Mouse (Mus musculus): ENCODE data around the gene Ccdc86. TPM values are rescaled to one million over a fixed set of nuclear protein-coding genes. Genes with fewer than 3 reads are reported as not detected.

Ccdc86 gene
- total RNA-seq, 2 experiments from 2014 or later: 9.6 to 10.2 TPM

DNA sequence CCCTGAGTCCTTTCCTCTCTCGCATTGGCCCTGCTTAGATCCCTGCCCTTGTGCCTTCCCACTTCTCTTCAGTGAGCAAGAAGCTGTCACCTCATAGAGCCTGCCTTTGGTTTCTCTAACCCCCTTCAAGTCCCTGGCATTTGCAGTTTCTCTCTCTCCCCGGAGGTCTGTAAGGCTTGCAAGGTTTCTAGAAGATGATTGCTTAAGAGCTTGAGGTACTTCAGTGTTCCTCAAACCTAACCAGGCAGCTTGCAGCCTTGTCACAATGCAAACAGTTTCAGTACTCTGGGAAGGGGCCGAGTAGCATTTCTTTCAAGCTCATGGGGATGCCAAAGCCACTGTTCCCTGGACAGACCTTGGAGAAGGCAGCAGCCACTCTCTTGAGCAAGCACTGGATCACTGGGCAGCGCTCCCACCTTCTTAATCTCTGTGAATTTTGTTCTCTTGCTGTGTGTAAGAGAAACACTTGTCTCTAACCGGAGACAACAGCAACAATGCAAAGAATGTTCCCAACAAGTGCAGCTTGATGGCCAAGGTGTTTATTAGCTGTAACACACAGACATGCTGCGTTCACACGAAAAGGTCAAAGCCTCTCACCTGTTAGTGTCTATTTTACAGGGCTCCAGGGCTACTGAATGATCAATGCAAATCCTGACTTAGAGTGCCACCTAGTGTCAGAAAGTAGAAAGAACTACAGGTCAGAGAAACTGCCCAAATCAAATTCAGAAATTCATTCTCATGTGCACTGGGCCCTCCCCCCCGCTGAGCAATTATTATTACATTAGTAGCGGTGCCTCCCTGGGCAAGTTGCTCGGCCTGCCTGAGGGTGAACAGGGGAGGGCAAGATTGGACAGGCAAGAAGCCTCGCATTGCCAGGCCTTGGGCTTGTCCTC is 10.3 kb upstream of the Ccdc86 start:
- peak in 1 of 2 experiments; percentile 33 for DNase-seq (ENCODE audit: extremely low spot score in 1 of 2, low spot score in 2 of 2)
- intact Hi-C loops (cut with DNase I): no loop called here

DNA sequence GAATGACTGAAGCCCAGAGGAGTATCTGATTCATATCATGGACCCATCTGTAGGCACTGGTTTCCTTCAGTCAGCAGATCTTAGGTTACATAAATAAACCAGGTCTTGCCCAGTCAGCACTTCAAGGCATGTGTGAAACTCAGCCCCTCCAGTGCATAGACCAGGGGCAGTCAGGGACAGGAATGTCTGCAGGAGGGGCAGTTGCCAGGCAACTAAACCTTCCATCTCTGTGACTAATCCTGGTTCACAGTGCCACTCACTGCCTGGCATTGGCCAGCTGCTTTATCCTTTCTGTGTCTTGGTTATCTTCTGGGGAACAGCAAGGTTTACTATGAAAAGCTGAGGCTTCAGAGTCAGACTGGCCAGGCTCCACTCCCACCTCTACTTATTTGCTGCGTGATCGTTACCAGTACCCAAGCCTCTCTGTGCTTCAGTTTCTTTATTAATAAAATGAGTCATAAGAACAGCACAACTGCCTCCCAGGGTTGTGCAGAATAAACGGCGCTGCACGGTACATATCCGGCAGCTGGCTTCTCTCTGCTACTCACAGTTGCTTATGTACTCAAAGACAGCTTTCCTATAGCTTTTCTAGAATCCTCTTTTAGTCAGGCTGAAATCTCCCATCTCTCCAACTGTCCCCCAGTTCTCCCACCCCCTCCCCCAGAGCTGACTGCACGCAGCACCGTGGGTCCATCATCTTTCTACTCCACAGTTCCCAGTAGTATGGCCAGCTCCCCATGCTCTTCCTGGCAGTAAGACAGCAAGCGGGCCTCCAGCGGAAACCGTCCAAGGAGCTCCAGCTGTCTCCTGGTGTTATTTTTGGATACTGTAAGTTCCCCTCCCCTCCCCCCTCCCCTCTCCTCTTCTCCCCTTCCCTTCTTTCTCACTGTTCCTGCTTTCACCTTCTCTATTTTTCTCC is 3.2 kb upstream of the Ccdc86 start:
- intact Hi-C loops (cut with DNase I): no loop called here
- DNase-seq (ENCODE audit: extremely low spot score in 1 of 2, low spot score in 2 of 2): peak in 1 of 2 experiments; percentile 72

DNA sequence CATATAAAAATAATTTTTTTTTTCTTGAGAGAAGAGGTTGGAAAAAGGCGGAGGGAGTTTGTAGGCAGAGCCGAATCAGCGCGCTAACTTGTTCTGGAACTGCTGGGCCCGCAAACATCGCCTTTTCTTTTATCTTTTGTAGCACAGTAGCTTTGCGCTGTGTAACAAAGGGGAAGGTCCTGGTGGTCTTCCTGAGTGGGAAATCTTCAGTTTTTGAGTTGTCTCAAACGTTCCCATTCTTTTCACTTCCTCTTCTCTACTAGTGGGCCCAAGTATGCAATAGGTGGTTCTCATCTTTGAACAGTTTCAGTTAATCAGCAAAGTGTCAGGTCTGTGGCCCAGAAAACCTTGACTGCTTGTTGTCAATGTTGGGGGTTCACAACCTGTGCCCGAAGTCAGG is 492 bp upstream of the Ccdc86 start:
- intact Hi-C loops (cut with DNase I): loop anchor here (5.0 kb wide), 1 partner anchor 52 kb away; the partner anchor contains the start of gene Prpf19
- no peak for DNase-seq (ENCODE audit: extremely low spot score in 1 of 2, low spot score in 2 of 2)

DNA sequence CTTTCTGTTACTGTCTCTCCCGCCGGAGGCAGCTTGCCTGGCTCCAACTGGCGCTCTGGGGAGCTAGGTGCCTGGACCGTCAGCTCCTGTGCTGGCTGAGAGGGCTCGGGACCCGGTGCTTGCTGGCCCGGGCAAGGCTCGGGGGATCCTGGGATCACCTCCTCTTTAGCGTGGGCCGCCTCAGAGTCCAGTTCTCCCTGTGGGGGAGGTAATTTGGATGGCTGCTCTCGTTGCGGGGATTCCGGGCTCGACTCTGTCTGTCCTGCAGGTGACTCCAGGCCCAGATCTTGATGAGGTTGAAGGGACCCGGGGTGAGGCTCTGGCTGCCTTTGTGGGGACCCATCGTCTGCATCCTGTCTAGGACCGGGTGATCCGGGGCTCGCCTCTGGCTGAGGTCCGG is 650 bp downstream of the Ccdc86 start:
- intact Hi-C loops (cut with DNase I): loop anchor here (5.0 kb wide), 1 partner anchor 51 kb away; the partner anchor contains the start of gene Prpf19
- peak in 1 of 2 experiments; percentile 47 for DNase-seq (ENCODE audit: extremely low spot score in 1 of 2, low spot score in 2 of 2)

DNA sequence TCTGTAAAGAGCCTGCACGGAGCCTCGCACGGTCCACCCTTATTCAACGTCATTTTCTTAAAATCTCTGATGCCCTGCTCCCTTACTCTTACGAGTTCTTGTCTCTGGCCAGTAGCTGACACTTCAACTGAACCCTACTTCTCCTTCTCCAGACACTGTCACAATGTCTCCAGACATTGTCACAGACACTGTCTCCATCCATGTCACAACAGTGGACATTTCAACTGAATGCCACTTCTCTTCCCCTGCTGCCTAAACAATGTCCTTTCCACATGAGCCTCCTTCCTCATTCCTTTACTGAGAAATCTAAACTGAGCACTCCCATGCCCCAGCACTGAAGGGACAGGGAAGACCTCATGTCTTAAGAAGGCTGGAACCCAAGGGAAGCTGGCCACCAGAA is 1.8 kb downstream of the Ccdc86 start:
- DNase-seq (ENCODE audit: extremely low spot score in 1 of 2, low spot score in 2 of 2): no peak
- intact Hi-C loops (cut with DNase I): loop anchor here (5.0 kb wide), 1 partner anchor 50 kb away; the partner anchor contains the start of gene Prpf19

DNA sequence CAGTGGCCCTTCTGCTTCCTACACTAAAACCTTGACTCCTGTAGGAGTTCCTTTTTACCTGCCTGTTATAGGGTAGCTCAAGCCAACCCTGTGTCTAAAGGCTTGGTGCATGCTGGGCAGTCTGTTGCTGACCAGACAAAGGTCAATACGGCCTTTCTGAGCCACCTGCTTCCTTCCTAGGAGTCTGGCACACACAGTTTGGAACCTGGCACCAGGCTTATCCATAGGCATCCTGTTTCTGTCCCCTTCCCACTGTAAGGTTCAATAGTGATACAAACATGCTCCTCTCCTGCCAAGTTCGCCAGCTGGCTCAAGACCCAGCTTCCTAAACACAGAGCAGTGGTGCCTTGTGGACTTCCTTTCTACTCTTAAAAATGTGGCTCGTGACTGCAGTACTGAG is 2.6 kb downstream of the Ccdc86 start:
- no peak for DNase-seq (ENCODE audit: extremely low spot score in 1 of 2, low spot score in 2 of 2)
- intact Hi-C loops (cut with DNase I): loop anchor here (5.0 kb wide), 1 partner anchor 49 kb away; the partner anchor contains the start of gene Prpf19

DNA sequence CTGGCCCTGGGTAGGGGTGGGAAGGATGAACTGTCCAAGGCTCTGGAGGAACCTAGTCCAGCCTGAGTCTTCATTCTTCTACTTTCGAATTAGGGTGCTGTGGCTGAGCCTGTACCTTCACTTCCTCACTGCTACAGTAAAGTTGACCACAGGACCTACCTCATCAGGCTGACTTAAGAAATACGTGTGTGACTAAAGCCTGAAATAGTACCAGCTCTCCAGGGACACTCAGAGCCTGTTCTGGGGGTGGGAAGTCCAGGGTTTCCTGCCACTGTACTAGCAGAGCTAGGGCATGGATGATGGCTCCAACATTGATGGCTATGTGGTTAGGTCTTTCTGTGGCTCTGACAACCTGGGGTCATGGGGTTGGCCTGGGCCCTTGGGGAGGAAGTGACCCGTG is 5.1 kb downstream of the Ccdc86 start:
- intact Hi-C loops (cut with DNase I): no loop called here
- no peak for DNase-seq (ENCODE audit: extremely low spot score in 1 of 2, low spot score in 2 of 2)

DNA sequence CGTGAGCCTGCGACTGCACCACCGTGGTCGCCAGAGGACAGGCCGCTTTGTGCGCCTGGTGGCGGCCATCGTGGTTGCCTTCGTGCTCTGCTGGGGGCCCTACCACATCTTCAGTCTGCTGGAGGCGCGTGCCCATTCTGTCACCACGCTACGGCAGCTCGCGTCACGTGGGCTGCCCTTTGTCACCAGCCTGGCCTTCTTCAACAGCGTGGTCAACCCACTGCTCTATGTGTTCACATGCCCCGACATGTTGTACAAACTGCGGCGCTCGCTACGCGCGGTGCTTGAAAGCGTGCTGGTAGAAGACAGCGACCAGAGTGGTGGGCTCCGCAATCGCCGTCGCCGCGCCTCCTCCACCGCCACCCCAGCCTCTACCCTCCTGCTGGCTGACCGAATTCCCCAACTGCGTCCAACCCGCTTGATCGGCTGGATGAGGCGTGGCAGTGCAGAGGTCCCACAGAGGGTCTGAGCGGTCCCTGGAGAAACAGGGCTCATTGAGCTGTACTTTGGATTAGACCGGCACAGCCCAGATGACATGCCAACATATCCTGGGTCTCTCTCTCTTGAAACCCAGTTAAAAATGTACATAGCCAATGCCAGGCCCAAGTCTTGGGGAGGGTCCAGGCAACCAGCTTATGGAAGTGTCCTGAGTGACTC is 8.1 kb downstream of the Ccdc86 start:
- intact Hi-C loops (cut with DNase I): no loop called here
- peak in 1 of 2 experiments; percentile 45 for DNase-seq (ENCODE audit: extremely low spot score in 1 of 2, low spot score in 2 of 2)

DNA sequence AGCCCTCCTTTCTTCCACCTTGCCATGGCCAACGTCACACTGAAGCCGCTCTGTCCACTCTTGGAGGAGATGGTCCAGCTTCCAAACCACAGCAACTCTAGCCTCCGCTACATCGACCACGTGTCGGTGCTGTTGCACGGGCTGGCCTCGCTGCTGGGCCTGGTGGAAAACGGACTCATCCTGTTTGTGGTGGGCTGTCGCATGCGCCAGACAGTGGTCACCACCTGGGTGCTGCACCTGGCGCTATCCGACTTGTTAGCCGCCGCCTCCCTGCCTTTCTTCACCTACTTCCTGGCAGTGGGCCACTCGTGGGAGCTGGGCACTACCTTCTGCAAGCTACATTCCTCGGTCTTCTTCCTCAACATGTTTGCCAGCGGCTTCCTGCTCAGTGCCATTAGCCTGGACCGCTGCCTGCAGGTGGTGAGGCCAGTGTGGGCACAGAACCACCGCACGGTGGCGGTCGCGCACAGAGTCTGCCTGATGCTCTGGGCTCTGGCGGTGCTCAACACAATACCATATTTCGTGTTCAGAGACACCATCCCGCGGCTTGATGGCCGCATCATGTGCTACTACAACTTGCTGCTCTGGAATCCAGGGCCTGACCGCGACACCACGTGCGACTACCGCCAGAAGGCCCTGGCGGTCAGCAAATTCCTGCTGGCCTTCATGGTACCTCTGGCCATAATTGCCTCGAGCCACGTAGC is 8.8 kb downstream of the Ccdc86 start:
- DNase-seq (ENCODE audit: extremely low spot score in 1 of 2, low spot score in 2 of 2): peak; percentile 42 to 78

DNA sequence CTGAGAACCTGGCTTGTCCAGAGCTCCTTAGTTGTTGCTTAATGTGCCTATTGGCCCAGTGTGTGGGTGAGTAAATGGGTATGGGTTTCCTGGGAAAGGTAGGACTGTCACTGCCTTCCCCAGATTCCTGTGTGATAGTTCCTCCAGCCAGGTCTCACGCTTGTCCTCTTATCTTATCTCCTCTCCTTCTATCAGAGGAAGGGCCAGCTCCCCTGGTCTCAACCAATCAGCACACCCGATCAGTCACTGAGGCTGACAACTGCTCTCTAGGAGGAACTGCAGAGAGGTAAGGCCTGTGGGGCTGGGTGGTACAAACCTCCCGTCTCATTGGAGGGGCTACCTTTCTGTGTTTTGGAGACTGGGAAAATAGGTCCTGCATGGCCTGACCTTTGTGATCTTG is 10.3 kb downstream of the Ccdc86 start:
- DNase-seq (ENCODE audit: extremely low spot score in 1 of 2, low spot score in 2 of 2): no peak
- intact Hi-C loops (cut with DNase I): no loop called here

More for the DNA sequence above, 8.8 kb downstream of the Ccdc86 start:
- intact Hi-C loops (cut with DNase I): no loop called here

DNA sequence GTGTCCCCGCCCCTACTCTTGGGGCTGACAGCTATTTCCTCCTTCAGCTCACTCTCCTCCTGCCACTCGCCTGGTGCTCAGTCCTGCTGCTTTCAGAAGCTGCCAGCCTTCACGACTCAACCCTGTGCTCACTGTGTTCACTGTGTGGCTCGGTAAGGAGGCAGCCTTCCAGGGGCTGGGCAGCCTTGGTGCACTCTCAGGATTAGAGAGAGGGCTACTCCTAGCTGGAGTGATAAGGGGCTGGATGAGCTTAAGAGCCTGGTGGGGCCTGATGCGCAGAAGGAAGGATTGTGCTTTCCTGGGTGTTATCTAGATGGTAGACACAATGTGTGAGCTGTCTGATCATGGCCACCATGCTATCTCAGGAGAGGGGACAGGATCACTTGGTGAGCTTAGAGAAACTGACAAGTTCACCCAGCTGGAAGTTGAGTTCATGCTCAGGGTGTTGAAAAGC is 11.9 kb downstream of the Ccdc86 start, which contains the start of gene Ptgdr2:
Gene Ptgdr2 (plus strand): TSS at position 51 of the 454 bp plus-strand sequence.
- no peak for DNase-seq (ENCODE audit: extremely low spot score in 1 of 2, low spot score in 2 of 2)
- intact Hi-C loops (cut with DNase I): no loop called here

DNA sequence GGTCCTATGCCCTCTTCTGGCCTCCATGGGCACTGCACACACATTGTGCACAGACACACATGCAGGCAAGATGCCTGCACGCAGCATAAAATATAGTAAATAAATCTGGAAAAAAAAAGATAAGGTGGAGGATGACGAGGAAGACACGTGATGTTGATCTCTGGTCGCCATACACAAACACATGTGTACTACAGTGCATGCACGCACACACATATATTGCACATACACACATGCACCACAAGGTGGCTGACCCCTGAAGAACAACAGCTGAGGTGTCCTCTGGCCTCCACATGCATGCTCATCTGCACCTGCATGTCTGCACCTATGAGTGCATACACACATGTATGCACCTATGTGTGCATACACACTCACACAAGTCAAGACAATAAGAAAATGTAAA is 13.0 kb downstream of the Ccdc86 start:
- intact Hi-C loops (cut with DNase I): no loop called here
- DNase-seq (ENCODE audit: extremely low spot score in 1 of 2, low spot score in 2 of 2): no peak

DNA sequence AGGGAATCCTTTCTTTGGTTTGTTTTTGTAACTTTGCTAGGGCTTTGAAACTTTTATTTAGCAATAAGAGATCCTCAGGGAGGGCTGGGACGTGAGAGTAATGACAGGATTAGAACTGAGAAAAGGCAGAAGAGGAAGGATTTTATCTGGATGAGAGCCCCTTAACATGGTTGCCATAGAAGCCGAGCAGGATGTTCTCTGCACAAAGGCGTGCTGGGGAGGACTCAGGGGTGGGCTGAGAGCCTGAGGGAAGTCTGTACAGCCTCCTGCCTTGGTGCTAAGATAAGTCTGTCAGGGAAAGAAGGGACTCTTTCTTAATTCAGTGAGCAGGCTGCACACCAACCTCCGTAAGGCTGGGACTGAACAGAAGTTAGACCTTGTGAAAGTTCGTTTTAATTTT is 14.0 kb downstream of the Ccdc86 start:
- intact Hi-C loops (cut with DNase I): no loop called here
- no peak for DNase-seq (ENCODE audit: extremely low spot score in 1 of 2, low spot score in 2 of 2)

DNA sequence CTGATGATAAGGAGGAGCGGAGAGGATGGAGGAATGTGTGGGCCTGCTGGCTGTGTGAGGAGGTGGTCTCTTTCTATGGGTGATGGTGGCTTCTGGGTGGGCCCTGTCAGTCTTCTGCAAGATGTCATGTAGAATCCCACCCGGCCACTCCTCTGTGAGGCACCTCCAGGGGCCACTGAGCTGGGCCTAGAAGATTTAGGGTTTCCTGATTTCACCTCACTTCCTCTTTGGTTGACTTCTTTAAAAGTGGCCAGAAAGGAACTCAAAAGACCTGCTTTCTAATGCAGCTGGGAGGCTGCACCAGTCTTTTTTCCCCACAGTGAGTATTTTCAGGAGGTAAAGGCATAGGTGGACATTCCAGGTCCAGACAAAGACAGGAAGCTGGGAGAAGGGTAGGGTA is 18.4 kb downstream of the Ccdc86 start:
- intact Hi-C loops (cut with DNase I): no loop called here
- no peak for DNase-seq (ENCODE audit: extremely low spot score in 1 of 2, low spot score in 2 of 2)

DNA sequence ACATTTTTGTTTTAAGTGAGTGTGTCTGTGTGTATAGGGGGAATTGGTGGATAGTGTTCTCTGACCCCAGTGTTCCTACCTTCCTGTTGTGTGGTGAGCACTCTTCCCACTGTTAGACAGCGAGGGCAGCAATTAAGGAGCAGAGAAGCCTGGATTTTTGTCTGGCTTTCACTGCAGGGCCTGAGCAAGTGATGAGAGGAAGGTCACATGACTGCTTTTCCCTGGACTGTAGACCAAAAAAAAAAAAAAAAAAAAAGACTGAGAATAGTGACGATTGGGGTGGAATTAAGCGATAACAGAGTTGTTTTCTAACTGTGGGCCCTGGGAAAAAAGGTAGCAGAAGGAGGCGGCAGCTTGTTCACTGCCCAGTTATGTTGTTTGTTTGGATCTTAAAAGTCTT is 22.4 kb downstream of the Ccdc86 start:
- intact Hi-C loops (cut with DNase I): no loop called here
- no peak for DNase-seq (ENCODE audit: extremely low spot score in 1 of 2, low spot score in 2 of 2)

DNA sequence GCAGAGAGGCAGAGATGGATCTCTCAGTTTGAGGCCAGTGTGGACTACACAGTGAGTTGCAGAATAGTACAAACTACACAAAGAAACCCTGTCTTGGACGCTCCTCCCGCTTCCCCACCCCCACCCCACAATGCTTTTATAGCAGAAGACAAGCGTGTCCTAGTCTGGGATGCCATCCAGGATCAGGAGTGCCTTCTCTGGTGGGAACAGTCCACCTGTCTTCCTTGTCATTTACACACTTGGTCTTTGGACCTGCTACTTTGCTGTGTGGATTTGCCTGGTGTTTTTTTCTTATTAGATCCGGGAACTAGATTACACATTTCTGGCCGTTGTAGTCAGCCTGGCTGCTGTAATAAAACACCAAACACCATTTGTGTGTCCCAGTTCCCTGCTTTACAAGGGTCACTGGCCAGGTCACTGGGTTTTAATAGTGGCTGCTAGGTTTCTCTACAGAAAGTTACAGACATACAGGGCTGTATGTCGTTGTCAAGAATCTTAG is 22.9 kb downstream of the Ccdc86 start:
- DNase-seq (ENCODE audit: extremely low spot score in 1 of 2, low spot score in 2 of 2): no peak
- intact Hi-C loops (cut with DNase I): no loop called here

DNA sequence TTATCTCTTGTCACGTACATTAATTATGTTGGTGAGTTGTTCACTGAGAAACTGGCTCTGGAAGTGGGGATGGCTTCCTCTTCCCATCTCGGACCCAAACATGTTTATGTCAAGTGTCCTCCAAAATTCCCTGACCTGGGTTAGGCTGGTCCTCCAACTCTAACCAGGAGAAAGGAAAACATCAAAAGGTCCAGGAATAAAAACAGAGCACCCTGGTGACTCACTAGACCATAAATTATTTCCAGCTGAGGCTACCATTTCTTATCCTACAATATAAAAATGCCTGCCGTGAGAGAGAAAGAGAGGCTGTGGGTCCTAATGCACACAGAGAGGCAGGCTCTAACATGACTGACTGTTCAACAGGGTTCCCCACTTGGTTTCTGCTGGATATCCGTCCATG is 24.8 kb downstream of the Ccdc86 start:
- DNase-seq (ENCODE audit: extremely low spot score in 1 of 2, low spot score in 2 of 2): no peak
- intact Hi-C loops (cut with DNase I): no loop called here

DNA sequence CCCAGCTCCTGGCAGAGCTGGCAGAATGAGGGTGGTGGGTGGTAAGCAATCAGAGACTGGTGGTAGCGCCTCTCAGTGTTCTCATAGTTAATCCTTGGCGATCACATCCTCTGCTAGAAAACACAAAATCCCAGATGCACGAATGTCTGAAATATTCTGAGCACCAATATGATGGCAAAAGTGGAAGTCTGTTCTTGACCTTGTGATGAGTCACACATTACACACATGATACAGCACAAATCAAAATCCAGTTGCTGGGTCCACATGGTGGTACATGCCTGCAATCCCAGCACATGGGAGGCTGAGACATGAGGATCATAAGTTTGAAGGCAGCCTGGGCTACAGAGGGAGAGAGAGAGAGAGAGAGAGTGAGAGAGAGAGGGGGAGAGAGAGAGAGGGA is 28.0 kb downstream of the Ccdc86 start:
- no peak for DNase-seq (ENCODE audit: extremely low spot score in 1 of 2, low spot score in 2 of 2)
- intact Hi-C loops (cut with DNase I): no loop called here

Data from left cerebral cortex, postnatal 10 days (tissue).